Mouse (Mus musculus): Measurements from ENCODE around the gene Btbd10. TPM values are rescaled to one million over a fixed set of nuclear protein-coding genes. Genes with fewer than 3 reads are reported as not detected.

The Btbd10 gene
- polyA plus RNA-seq (2012; fragmentation: generic; extraction: Trizol) = 1 to 10 TPM in 1 of 2 experiments, under 1 TPM in 1; 0.77 to 4.6 TPM

DNA sequence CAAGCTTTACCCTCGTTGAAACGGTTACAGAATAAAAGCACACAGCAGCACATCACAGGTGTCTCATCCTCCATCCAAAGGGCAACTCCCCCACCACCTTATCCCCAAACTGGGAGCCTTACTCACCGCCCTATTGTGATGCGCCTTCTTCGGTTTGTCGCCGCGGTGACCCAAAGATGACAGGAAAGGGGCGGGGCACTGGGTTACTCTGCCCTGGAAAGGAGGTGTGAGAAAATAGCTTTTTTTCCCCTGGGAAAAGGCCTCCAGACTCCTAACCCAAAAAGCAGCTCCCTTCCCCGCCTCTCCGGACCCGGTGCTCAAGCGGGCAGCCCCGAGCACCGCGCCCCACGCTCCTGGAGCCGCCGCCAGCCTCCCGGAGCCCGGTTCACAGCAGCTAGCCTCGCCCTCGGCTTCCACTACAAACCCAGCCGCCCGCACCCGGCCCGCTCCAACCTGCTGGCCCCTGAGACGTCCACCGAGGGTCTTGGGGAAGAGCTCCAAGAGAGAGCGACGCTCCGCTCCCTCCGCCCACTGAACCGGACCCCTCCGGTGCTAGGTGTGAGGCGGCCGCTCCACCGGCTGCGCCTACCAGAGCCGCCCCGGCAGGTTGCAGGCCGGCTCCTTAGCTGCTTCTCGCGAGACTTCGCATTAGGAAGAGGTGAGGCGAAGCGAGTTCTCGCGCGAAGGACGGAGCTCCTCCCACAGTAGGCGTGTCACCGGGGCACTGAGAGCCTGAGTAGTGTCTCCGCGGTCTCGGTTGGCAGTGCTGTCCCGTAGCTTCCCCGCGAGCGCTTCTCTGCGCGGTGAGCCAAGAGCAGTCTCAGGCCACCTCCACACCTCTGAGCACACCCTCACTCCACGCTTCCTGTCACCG lies at the start of gene Btbd10:
TSS of gene Btbd10 (minus strand) at position 647 of the 874 bp plus-strand sequence.

DNA sequence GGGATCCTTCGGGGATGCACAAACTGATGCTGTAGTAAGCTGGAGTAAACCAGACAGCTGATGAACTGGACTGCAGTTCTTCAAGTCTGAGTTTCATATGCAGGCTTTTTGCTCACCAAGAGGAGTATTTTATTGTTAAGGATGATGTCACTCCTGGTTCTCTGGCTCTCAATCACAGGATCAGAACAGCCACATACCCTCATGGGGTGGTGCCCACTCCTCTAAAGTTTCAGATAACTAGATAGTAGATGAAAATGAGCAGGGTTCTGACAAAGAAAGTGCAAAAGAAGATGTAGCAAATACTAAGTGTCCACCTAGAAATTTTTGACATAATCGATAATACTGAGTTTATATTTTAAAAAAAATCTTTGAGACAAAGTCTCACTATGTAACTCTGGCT lies 19.3 kb upstream of the Btbd10 start, which contains the start of gene Pth:
TSS of gene Pth (minus strand) at position 101 of the 400 bp plus-strand sequence.

Other genes with a start within 250 kb of the Btbd10 start
- 1 to 10 TPM in 1 of 2 experiments, under 1 TPM in 1; 0.51 to 2.5 TPM for gene Arntl, start 161.9 kb downstream of the Btbd10 start, polyA plus RNA-seq (2012; fragmentation: generic; extraction: Trizol)
- not detected for gene Pth, start 19.2 kb upstream of the Btbd10 start, polyA plus RNA-seq (2012; fragmentation: generic; extraction: Trizol)
- 1 to 10 TPM in 1 of 2 experiments, under 1 TPM in 1; 0.82 to 4.1 TPM for gene Far1, start 144.4 kb upstream of the Btbd10 start, polyA plus RNA-seq (2012; fragmentation: generic; extraction: Trizol)